Mouse (Mus musculus): Measurements from ENCODE around the gene Plekhj1. TPM values are rescaled to one million over a fixed set of nuclear protein-coding genes. Genes with fewer than 3 reads are reported as not detected.

Gene Plekhj1
- polyA plus RNA-seq, 1 experiment: 41.8 TPM

- no peak overlapping the region for H3K27ac ChIP-seq (ENCODE audit: insufficient read depth, low read depth, low read length)
- no peak overlapping the region for H3K4me3 ChIP-seq (ENCODE audit: low read depth, low read length)
- 24% methylated on average over 40 of the region's 40 CpGs for WGBS
- TF ChIP-seq CTCF (IDR thresholded peaks at IDR 0.05; ENCODE audit: extremely low read depth, insufficient read length, insufficient replicate concordance, low read depth, low read length) (no peak), POLR2A (IDR thresholded peaks at IDR 0.05; ENCODE audit: low read depth, low read length) (no peak)
- H3K36me3 ChIP-seq (ENCODE audit: control insufficient read depth, insufficient read depth, low read length): peaks cover 16% of the 10 kb centered on the region
- H3K27me3 ChIP-seq (ENCODE audit: control insufficient read depth, insufficient read depth, low read length): peaks cover 16% of the 10 kb centered on the region
- peaks cover 15% of the 10 kb centered on the region for H3K4me1 ChIP-seq (ENCODE audit: control insufficient read depth, insufficient read depth, insufficient read length, low read length)
Measured at GRCm38 (mm10) chr10:80808099-80808984, 9.9 kb upstream of the Plekhj1 start.

GRCm38 (mm10) chr10:80807057-80807627, 8.7 kb upstream of the Plekhj1 start:
- 3% methylated on average over 58 of the region's 58 CpGs for WGBS
- H3K36me3 ChIP-seq (ENCODE audit: control insufficient read depth, insufficient read depth, low read length): peaks cover 27% of the 10 kb centered on the region
- H3K27me3 ChIP-seq (ENCODE audit: control insufficient read depth, insufficient read depth, low read length): peaks cover 16% of the 10 kb centered on the region
- TF ChIP-seq POLR2A (IDR thresholded peaks at IDR 0.05; ENCODE audit: low read depth, low read length): no peak
- TF ChIP-seq CTCF (IDR thresholded peaks at IDR 0.05; ENCODE audit: extremely low read depth, insufficient read length, insufficient replicate concordance, low read depth, low read length): no peak
- H3K27ac ChIP-seq (ENCODE audit: insufficient read depth, low read depth, low read length): no peak overlapping the region
- H3K4me3 ChIP-seq (ENCODE audit: low read depth, low read length): peak overlapping the region; percentile 53
- peaks cover 15% of the 10 kb centered on the region for H3K4me1 ChIP-seq (ENCODE audit: control insufficient read depth, insufficient read depth, insufficient read length, low read length)

- 70% methylated on average over 34 of the region's 34 CpGs for WGBS
- no peak overlapping the region for H3K27ac ChIP-seq (ENCODE audit: insufficient read depth, low read depth, low read length)
Measured at GRCm38 (mm10) chr10:80806341-80807056, 8.1 kb upstream of the Plekhj1 start.

GRCm38 (mm10) chr10:80805925-80806324, 7.5 kb upstream of the Plekhj1 start:
- 17% methylated on average over 3 of the region's 3 CpGs for WGBS
- TF ChIP-seq CTCF (IDR thresholded peaks at IDR 0.05; ENCODE audit: extremely low read depth, insufficient read length, insufficient replicate concordance, low read depth, low read length): peak; percentile 70; the same call in 1 of the 2 replicates
- TF ChIP-seq POLR2A (IDR thresholded peaks at IDR 0.05; ENCODE audit: low read depth, low read length): no peak

More at GRCm38 (mm10) chr10:80806341-80807056, 8.1 kb upstream of the Plekhj1 start:
- peaks cover 33% of the 10 kb centered on the region for H3K36me3 ChIP-seq (ENCODE audit: control insufficient read depth, insufficient read depth, low read length)
- peaks cover 16% of the 10 kb centered on the region for H3K27me3 ChIP-seq (ENCODE audit: control insufficient read depth, insufficient read depth, low read length)
- peaks cover 15% of the 10 kb centered on the region for H3K4me1 ChIP-seq (ENCODE audit: control insufficient read depth, insufficient read depth, insufficient read length, low read length)
- TF ChIP-seq POLR2A (IDR thresholded peaks at IDR 0.05; ENCODE audit: low read depth, low read length): no peak
- TF ChIP-seq CTCF (IDR thresholded peaks at IDR 0.05; ENCODE audit: extremely low read depth, insufficient read length, insufficient replicate concordance, low read depth, low read length): no peak
- H3K4me3 ChIP-seq (ENCODE audit: low read depth, low read length): peak overlapping the region; percentile 53

GRCm38 (mm10) chr10:80805322-80805721, 6.9 kb upstream of the Plekhj1 start:
- no peak for TF ChIP-seq POLR2A (IDR thresholded peaks at IDR 0.05; ENCODE audit: low read depth, low read length)
- TF ChIP-seq CTCF (IDR thresholded peaks at IDR 0.05; ENCODE audit: extremely low read depth, insufficient read length, insufficient replicate concordance, low read depth, low read length): no peak
- Histone ChIP-seq H3K4me1 (ENCODE audit: control insufficient read depth, insufficient read depth, insufficient read length, low read length) (peaks cover 15% of the 10 kb centered on the region), H3K27me3 (ENCODE audit: control insufficient read depth, insufficient read depth, low read length) (peaks cover 15% of the 10 kb centered on the region), H3K36me3 (ENCODE audit: control insufficient read depth, insufficient read depth, low read length) (peaks cover 37% of the 10 kb centered on the region), H3K27ac (ENCODE audit: insufficient read depth, low read depth, low read length) (no peak overlapping the region), H3K4me3 (ENCODE audit: low read depth, low read length) (no peak overlapping the region)
- 97% methylated on average over 5 of the region's 5 CpGs for WGBS

More at GRCm38 (mm10) chr10:80805925-80806324, 7.5 kb upstream of the Plekhj1 start:
- peaks cover 37% of the 10 kb centered on the region for H3K36me3 ChIP-seq (ENCODE audit: control insufficient read depth, insufficient read depth, low read length)
- H3K4me1 ChIP-seq (ENCODE audit: control insufficient read depth, insufficient read depth, insufficient read length, low read length): peaks cover 15% of the 10 kb centered on the region
- peaks cover 16% of the 10 kb centered on the region for H3K27me3 ChIP-seq (ENCODE audit: control insufficient read depth, insufficient read depth, low read length)
- no peak overlapping the region for H3K27ac ChIP-seq (ENCODE audit: insufficient read depth, low read depth, low read length)
- H3K4me3 ChIP-seq (ENCODE audit: low read depth, low read length): no peak overlapping the region

GRCm38 (mm10) chr10:80804916-80805315, 6.5 kb upstream of the Plekhj1 start, which contains the start of gene Amh:
Gene Amh, plus strand, starts transcription at chr10:80805243.
- peaks cover 37% of the 10 kb centered on the region for H3K36me3 ChIP-seq (ENCODE audit: control insufficient read depth, insufficient read depth, low read length)
- H3K4me1 ChIP-seq (ENCODE audit: control insufficient read depth, insufficient read depth, insufficient read length, low read length): peaks cover 15% of the 10 kb centered on the region
- H3K4me3 ChIP-seq (ENCODE audit: low read depth, low read length): no peak within 1 kb of the TSS
- H3K27me3 ChIP-seq (ENCODE audit: control insufficient read depth, insufficient read depth, low read length): peaks cover 11% of the 10 kb centered on the region
- TF ChIP-seq POLR2A (IDR thresholded peaks at IDR 0.05; ENCODE audit: low read depth, low read length) (no peak), CTCF (IDR thresholded peaks at IDR 0.05; ENCODE audit: extremely low read depth, insufficient read length, insufficient replicate concordance, low read depth, low read length) (no peak)
- H3K27ac ChIP-seq (ENCODE audit: insufficient read depth, low read depth, low read length): no peak within 1 kb of the TSS
- 71% methylated on average over 6 of the region's 6 CpGs for WGBS
